Mouse (Mus musculus): Measurements from ENCODE around the gene Slc25a22.
A peak's percentile ranks its signal among the peaks of the same experiment; 100 is the strongest.

Slc25a22 gene

DNA sequence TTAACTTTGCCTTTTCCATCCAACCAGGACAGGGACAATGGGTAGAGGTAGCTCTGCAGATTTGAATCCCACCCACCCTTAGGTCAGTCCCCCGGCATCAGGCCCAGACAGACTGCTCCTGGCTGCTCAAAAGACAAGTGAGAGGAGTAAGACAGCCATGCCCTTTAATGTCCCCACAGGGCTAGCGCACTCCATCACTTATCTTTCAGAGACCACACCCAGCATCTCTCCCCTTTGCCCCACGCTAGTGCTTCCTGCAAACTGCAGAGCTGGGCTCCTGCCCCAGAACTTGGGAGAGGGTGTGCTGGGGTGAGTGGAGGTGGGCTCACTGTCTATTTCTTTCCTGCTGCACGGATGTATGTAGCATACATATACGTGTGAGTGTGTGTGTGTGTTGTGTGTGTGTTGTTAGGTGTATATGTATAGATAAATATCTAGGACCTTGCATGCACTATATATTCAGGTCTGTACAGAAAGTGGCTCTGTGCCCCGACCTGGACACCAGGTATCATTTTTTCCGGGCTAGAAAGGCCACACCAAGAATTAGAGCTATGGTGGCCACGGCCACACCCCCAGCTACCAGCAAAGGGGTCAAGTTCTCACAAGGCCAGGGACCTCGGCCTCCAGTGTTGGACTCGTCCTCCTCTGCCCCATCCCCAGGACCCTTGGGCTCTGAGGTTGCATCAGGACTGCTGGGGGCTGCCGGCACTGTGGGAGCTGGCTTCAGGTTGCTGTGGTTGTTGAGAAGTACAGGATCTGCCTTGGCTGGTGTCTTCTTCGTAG is 10.6 kb downstream of the Slc25a22 start:
- H3K36me3 ChIP-seq (ENCODE audit: insufficient read depth, low read length): peaks cover 21% of the 10 kb centered on the region
- no peaks in the 10 kb centered on the region for H3K9me3 ChIP-seq (ENCODE audit: low read length)
- H3K4me3 ChIP-seq (replicated peaks; ENCODE audit: low read length): peak overlapping the region; percentile 46; the same call in 1 of the 2 replicates
- H3K4me1 ChIP-seq (replicated peaks; ENCODE audit: low read depth, low read length): peaks cover 72% of the 10 kb centered on the region
- TF ChIP-seq NANOG (IDR thresholded peaks at IDR 0.05; ENCODE audit: borderline replicate concordance, low read length) (no peak), CTCF (conservative IDR thresholded peaks at IDR 0.05; ENCODE audit: low read length) (no peak), POU5F1 (IDR thresholded peaks at IDR 0.05; ENCODE audit: borderline replicate concordance, low read length) (no peak)
- H3K27me3 ChIP-seq (ENCODE audit: insufficient read depth, low read length): no peaks in the 10 kb centered on the region; the same call in 1 of the 2 replicates

DNA sequence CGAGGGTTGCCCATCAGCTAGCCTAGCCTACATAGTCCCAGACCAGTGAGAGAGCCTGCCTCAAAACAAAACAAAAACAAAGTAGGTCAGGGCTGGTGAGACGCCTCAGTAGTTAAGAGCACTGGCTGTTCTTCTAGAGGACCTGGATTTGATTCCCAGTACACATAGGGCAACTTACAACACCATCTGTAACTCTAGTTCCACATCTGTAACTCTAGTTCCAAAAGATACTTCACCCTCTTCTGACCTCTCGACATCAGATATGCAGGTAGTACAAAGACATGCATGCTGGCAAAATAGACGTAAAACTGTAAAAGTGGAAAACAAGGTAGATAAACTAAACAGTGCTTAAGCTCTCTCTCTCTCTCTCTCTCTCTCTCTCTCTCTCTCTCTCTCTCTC is 13.9 kb downstream of the Slc25a22 start:
- Histone ChIP-seq H3K4me3 (replicated peaks; ENCODE audit: low read length) (no peak overlapping the region), H3K27me3 (ENCODE audit: insufficient read depth, low read length) (no peaks in the 10 kb centered on the region; the same call in 1 of the 2 replicates), H3K9me3 (ENCODE audit: low read length) (no peaks in the 10 kb centered on the region), H3K36me3 (ENCODE audit: insufficient read depth, low read length) (no peaks in the 10 kb centered on the region), H3K4me1 (replicated peaks; ENCODE audit: low read depth, low read length) (peaks cover 48% of the 10 kb centered on the region)
- TF ChIP-seq POU5F1 (IDR thresholded peaks at IDR 0.05; ENCODE audit: borderline replicate concordance, low read length) (no peak), CTCF (conservative IDR thresholded peaks at IDR 0.05; ENCODE audit: low read length) (no peak), NANOG (IDR thresholded peaks at IDR 0.05; ENCODE audit: borderline replicate concordance, low read length) (no peak)

DNA sequence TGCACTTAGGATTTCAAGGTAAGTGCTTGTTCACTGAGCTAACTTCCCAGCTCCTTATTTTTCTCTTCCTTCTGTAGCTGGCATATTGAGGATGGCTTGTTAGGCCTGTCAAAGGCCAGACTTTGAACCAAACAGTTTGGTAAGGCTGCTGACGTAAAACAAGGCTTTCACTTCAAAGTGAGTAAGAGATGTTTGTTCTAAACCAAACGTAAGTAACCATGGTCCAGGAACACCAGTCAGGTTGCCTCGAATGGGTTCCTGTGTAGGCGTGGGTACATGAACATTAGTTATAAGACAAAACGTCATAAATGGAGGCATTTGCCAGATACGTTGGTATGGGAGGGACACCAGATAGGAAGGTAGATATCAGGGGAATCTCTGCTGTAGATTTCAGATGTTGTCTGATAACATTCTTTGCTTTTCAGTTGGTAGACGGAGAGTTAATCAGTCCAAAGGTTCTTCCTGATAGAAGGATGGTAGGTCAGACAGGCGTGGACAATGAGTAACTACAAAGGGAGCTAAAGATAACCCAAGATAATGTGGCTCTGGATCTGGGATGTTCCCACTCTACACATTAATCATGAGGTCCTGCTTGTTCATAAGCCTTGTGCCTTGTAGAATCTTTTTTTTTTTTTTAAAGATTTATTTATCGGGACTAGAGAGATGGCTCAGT is 17.5 kb downstream of the Slc25a22 start:
- H3K27me3 ChIP-seq (ENCODE audit: insufficient read depth, low read length): no peaks in the 10 kb centered on the region
- H3K4me3 ChIP-seq (replicated peaks; ENCODE audit: low read length): no peak overlapping the region
- no peaks in the 10 kb centered on the region for H3K36me3 ChIP-seq (ENCODE audit: insufficient read depth, low read length)
- TF ChIP-seq CTCF (conservative IDR thresholded peaks at IDR 0.05; ENCODE audit: low read length) (no peak), NANOG (IDR thresholded peaks at IDR 0.05; ENCODE audit: borderline replicate concordance, low read length) (no peak), POU5F1 (IDR thresholded peaks at IDR 0.05; ENCODE audit: borderline replicate concordance, low read length) (no peak)
- H3K4me1 ChIP-seq (replicated peaks; ENCODE audit: low read depth, low read length): peaks cover 50% of the 10 kb centered on the region
- H3K9me3 ChIP-seq (ENCODE audit: low read length): no peaks in the 10 kb centered on the region

DNA sequence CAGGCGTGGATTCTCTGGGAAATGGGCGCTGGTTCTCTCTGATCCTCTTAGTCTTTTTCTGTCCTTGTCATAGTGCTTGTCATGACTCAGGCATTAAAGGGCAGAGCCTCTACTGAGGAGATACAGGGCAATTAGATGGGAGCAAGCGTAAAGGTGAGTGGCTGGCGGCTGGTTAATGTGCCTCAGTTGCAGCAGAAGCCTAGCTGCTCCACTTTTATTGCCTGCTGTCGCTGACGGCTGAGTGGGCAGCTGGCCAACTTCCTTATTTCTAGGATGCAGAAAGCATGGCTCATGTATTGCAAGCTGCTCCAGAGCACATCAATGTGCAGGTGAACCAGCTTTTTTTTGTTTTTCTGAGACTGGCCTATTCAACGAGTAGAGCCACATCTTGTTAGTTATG is 18.7 kb downstream of the Slc25a22 start:
- TF ChIP-seq CTCF (conservative IDR thresholded peaks at IDR 0.05; ENCODE audit: low read length) (no peak), POU5F1 (IDR thresholded peaks at IDR 0.05; ENCODE audit: borderline replicate concordance, low read length) (no peak), NANOG (IDR thresholded peaks at IDR 0.05; ENCODE audit: borderline replicate concordance, low read length) (no peak)
- no peaks in the 10 kb centered on the region for H3K9me3 ChIP-seq (ENCODE audit: low read length)
- H3K36me3 ChIP-seq (ENCODE audit: insufficient read depth, low read length): no peaks in the 10 kb centered on the region
- no peak overlapping the region for H3K4me3 ChIP-seq (replicated peaks; ENCODE audit: low read length)
- H3K4me1 ChIP-seq (replicated peaks; ENCODE audit: low read depth, low read length): peaks cover 50% of the 10 kb centered on the region
- no peaks in the 10 kb centered on the region for H3K27me3 ChIP-seq (ENCODE audit: insufficient read depth, low read length)

DNA sequence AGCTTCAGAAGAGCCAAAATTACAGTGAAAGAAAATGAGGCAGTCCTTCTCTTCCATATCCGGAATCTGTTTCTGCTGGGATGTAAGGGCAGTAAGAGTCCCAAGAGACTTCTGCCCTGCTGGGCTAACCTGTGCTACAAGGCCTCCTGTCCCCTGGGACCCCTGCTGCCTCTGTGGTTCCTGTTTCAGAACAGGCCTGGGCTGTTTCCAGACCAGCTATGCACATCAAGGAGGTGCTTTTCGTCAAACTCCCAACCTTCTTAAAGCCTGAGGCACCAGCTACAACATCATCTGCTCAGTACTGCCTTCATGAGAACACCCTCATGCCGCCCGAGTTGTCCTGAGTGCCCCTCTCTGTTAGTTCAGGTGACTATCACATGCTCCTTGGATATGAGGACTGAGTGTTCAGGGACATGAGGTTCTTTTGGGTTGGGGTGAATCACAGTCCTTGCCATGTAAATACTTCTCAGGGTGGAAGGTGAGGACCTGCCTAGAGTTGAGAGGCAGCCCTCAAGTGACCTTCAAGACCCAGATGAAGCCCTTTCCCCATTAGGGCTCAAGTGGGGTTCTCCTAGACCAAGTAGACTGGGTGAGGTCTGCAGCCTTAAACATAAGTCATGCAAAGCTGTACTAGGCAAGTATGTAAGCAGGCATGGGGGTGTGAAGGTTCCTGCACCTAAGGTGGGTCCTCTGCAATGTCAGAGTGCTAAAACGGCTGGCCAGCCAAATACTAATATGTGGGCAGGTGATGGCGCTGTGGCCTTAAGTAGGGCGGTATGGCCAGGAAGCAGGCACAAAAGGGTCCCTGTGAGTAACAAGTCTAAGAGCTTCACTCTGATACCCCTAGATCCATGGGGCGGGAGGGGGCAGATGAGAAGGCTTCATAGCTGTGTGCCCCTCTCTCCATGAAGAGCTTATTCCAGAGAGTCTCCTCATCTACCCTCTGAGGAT is 19.7 kb downstream of the Slc25a22 start:
- H3K4me1 ChIP-seq (replicated peaks; ENCODE audit: low read depth, low read length): peaks cover 56% of the 10 kb centered on the region
- no peaks in the 10 kb centered on the region for H3K36me3 ChIP-seq (ENCODE audit: insufficient read depth, low read length)
- no peak for TF ChIP-seq NANOG (IDR thresholded peaks at IDR 0.05; ENCODE audit: borderline replicate concordance, low read length)
- no peak for TF ChIP-seq POU5F1 (IDR thresholded peaks at IDR 0.05; ENCODE audit: borderline replicate concordance, low read length)
- no peak for TF ChIP-seq CTCF (conservative IDR thresholded peaks at IDR 0.05; ENCODE audit: low read length)
- no peaks in the 10 kb centered on the region for H3K27me3 ChIP-seq (ENCODE audit: insufficient read depth, low read length)
- no peak overlapping the region for H3K4me3 ChIP-seq (replicated peaks; ENCODE audit: low read length)
- H3K9me3 ChIP-seq (ENCODE audit: low read length): no peaks in the 10 kb centered on the region

DNA sequence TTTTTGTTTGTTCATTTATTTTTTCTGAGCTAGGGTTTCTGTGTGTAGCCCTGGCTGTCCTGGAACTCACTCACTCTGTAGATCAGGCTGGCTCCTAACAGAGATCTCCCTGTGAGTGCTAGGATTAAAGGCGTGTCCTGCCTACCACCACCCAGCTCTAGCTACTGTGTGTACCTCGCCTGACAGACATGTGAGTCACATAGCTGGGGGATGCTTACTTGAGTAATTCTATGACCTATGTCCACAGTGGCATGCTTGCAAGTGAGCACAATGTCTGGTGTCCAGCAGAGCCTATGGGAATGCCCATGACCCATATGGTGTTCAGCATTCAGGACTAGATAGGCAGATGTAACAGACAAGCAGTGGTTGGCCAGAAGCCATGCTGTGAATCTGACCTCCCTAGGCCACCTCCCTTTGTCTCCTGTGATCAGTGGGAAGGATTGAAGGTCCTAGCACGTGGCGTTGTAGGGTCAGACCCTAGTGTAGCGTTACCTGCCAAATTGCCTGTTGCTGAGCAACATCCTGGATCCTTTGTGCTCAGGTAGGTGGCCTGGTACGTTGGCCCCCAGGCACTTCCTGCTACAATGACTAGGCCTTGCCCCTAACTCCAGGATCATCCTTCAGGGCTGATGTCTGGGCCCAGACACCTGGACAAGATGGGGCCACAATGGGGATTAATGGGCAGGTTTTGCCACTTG is 21.4 kb downstream of the Slc25a22 start:
- no peaks in the 10 kb centered on the region for H3K27me3 ChIP-seq (ENCODE audit: insufficient read depth, low read length)
- TF ChIP-seq POU5F1 (IDR thresholded peaks at IDR 0.05; ENCODE audit: borderline replicate concordance, low read length): no peak
- no peak for TF ChIP-seq NANOG (IDR thresholded peaks at IDR 0.05; ENCODE audit: borderline replicate concordance, low read length)
- TF ChIP-seq CTCF (conservative IDR thresholded peaks at IDR 0.05; ENCODE audit: low read length): no peak
- peaks cover 54% of the 10 kb centered on the region for H3K4me1 ChIP-seq (replicated peaks; ENCODE audit: low read depth, low read length)
- H3K4me3 ChIP-seq (replicated peaks; ENCODE audit: low read length): peak overlapping the region; percentile 11; the same call in 1 of the 2 replicates
- peaks cover 8% of the 10 kb centered on the region for H3K36me3 ChIP-seq (ENCODE audit: insufficient read depth, low read length)
- H3K9me3 ChIP-seq (ENCODE audit: low read length): no peaks in the 10 kb centered on the region

DNA sequence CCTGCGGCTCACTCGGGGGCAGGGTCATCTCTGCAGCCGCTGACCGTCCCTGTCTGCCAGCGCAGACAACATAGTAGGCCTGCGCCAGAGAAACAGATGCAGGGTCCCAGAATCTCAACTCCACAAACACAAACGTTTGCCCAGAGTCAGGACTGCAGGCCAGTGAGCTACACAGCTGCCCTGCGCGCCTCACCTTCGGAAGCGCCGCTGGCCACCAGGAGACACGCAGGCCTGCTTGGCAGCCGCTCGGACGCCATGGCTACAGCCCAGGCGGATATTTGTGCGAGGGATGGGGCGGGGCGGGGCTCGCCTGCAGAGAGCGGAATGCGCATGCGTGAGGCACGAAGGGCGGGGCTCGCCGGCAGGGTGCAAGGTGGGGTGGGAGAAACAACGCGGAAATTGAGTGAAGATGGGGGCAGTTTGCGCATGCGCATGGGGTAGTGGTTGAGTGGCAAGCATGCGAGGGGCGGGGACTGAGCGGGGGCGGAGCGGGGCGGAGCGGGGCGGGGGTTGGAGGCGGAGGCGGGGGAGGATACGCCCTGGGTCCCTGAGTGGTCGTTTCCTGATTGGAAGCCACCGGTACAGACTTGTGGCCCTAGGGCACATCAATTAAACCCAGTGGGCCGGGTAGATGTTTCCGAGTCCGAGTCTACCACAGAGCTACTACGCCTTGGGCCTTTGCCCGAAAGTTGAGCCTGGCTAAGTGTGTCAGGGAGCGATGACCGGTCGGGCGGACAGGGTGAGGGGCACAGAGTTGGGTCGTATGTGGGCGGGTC is 23.7 kb downstream of the Slc25a22 start, which contains the start of gene Gatd1:
TSS of gene Gatd1 (minus strand) at position 328 of the 776 bp plus-strand sequence.
- no peak for TF ChIP-seq CTCF (conservative IDR thresholded peaks at IDR 0.05; ENCODE audit: low read length)
- TF ChIP-seq NANOG (IDR thresholded peaks at IDR 0.05; ENCODE audit: borderline replicate concordance, low read length): no peak
- no peak for TF ChIP-seq POU5F1 (IDR thresholded peaks at IDR 0.05; ENCODE audit: borderline replicate concordance, low read length)
- peak within 1 kb of the TSS; percentile 94 for H3K4me3 ChIP-seq (replicated peaks; ENCODE audit: low read length)
- peaks cover 31% of the 10 kb centered on the region for H3K36me3 ChIP-seq (ENCODE audit: insufficient read depth, low read length)
- H3K4me1 ChIP-seq (replicated peaks; ENCODE audit: low read depth, low read length): peaks cover 67% of the 10 kb centered on the region
- H3K27me3 ChIP-seq (ENCODE audit: insufficient read depth, low read length): no peaks in the 10 kb centered on the region
- no peaks in the 10 kb centered on the region for H3K9me3 ChIP-seq (ENCODE audit: low read length)

Data from E14TG2a.4 (cell line).